Mouse (Mus musculus): ENCODE results near the gene Acad8.

Acad8 gene

DNA sequence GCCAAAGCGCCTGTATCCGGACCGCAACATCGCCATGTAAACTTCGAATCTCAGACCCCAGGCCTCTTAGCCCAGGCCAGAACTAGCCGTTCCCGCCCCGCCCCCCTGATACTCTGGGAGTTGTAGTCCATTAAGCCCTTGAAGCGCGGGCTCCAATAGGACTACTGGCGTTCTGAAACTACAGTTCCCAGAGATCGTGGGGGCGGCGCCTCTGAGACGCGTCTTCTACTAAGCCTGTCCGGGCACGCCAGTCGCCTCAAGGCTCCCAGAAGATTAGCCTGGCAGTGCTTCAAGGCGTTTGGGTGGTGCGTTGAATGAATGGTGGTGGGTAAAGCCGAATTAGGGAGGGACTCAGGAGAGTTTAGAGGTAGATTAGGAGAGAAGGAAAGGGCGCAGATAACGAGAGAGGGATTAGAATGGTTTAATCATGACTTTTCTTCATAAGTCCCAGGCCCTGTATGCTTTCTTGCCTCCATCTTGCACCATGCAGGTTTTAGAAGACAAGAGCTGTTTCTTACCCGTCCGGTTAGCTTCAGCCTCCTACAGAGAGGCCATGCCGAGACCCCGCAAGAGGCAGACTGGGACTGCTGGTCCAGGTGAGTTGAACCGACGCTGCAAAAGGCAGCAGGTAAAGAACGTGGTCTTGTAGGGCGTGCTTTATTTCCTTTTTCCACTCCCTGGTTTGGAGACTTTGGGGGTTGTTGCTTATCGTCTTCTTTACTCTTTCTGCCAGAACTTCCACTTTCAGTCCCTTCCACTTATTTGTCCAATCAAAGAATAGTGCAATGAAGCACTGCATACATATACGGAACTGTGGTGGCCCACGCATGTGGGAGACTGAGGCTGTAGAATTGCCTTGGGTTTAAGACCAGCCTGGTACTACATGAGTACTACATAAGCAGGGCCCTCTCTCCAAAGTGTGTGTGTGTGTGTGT, at the start of gene Acad8, which contains the start of gene Thyn1:
Gene Acad8, minus strand, starts transcription at position 106 of the 935 bp plus-strand sequence.
Gene Thyn1, plus strand, starts transcription at position 250 of the 935 bp plus-strand sequence.
- peak; percentile 99 for DNase-seq (ENCODE audit: low read depth, low spot score)

DNA sequence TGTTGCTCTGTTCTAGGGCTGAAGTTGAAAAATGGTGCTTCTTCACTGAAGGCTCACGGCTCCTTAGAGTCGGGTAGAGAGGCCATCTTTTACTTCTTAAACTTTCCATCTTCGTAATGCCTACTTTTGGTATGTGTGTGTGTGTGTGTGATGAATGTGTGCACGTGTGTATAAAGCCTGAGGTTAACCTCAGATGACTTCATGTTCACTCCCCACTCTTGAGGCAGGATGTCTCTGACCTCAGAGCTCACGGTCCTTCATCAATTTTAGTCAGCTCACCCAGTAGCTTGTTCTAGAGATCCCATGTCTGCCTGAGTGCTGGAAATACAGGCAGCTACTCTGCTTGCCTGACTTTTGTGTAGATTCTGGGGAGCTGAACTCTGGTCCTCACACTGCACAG, 44.5 kb upstream of the Acad8 start:
- DNase-seq (ENCODE audit: low read depth, low spot score), result no peak

DNA sequence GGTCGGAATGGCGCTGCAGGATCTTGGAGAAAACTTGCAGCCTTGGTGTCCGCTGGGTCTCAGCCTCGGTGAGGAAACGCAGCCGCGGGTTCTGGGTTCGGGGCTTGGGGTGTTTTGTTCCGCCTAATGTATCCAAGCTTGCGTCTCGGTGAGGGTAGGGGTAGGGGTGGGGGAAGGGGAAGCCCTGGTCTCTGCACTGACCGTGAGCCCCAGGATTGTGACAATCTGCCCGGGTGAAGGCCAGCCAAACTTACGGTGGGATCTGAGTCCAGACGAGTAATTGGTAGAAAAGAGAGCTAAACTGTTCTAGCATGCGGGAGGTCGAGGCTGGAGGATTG, 31.4 kb upstream of the Acad8 start:
- DNase-seq (ENCODE audit: low read depth, low spot score), result no peak

DNA sequence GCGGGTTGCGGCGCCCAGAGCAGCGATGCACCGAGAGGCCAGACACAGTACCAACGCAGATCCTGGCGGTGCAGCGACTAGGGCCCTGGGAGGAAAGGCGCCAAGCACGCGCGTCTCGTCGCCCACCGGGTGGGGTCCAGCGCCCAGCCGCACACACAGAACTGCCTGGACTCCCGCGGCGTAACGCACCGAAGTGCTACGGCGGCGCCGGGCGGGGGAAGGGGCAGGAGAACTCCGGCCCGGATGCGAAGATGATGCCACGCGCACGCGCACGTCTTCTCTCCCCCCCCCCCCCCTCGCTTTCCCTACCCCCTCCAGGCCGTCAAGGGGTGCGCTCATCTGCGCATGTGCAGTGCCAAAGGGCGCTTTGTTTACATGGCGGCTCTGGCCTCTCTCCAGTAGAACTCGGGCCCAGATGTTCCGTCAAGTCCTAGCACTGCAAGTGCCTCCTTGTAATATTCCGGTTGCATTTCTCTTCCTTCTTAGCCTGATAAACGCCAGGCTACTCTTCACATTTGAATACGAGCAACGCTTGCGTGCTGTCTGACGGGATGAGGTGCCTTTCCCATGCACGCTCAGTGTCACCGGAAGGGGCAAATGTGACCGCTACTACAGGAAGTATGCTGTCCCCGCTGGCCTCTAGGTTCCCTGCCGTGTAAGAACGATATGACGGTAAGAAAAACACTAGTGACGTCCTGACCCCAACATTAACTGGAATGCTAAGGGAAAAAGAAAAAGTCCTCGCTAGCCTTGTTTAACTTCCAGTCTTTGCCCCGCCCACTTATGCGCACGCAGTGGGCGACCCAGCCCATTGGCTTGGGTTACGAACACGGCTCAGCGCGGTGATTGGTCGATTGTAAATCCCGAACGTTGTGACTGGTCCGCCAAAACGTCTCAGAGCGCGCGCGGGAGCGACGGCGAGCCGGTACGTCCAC, 30.7 kb upstream of the Acad8 start, which contains the start of the genes Vps26b and Ncapd3:
Gene Vps26b, minus strand, starts transcription at position 238 of the 935 bp plus-strand sequence.
Gene Ncapd3, plus strand, starts transcription at position 348 of the 935 bp plus-strand sequence.
- peak; percentile 99 for DNase-seq (ENCODE audit: low read depth, low spot score)

DNA sequence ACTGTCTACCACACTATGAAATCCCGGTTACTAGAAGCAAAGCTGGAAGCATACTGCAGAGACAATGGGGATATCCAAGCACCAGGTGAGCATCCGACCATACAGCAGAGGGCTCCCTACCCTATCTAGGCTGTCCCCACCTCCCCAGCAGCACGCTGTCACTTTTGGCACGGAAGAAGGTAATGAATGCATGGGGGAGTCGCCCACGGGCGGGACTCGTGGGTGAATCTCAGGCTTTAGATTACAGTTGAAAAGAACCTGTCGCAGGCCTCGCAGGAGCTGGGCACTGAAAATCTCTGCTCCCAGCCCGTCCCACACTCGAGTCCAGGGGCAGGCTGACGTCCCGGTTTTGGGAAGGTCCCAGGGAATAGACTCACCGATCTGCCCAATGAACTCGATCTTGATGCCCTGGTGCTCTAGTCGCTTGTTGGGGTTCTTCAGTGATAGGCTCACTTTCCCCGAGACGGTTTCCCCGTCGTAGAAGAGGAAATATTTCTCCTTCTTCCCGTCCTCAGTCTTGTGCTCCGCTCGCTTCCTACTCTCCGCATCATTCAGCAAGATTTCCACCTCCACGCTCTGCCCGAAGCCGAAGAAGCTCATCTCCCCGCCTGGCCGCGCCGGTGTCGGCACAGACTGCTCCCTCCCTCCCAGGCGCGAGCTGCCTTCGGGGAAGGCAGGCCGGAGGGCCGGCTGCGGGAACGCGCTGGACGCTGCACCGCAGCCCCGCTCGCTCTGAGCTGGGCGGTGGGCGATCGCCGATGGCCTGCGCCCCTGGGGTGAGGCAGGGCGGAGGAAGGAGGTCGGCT, 29.9 kb upstream of the Acad8 start:
- DNase-seq (ENCODE audit: low read depth, low spot score), result peak; percentile 41

DNA sequence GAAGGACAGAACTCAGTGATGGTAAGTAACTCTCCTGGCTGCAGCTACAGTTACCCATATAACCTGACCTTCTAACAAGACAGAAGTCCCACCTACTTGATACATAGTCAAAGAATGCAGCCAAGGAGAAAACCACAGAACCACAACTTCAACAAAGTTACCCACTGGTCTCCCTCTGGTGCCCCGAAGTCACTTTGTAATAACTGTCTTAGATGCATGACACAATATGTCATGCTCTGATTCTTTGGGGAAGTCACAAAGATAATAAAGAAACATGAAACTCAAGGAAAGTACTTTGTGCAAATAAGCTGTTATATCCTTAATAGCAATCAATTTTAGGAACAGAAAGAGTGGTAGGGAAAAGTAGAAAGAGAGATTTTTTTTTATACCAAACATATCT, 27.3 kb upstream of the Acad8 start:
- DNase-seq (ENCODE audit: low read depth, low spot score), result no peak

DNA sequence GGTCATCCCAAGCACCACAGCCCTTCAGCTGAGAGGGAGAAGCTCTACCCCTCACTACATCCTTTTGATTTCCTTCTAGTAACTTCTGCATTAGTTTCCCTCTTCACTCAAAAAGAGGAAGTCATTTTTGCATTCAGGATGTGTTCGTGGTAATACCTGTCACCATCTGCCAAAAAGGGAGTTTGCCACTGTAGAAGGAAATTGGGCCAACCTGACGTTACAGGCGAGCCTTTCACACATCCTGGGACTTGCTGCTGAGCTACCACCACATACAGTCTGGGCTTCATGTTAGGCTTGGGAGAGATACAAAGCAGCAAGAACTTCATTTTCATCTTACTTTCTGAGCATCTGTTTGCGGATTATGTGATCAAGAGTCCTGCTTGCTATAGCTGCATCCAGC, 24.3 kb upstream of the Acad8 start:
- no peak for DNase-seq (ENCODE audit: low read depth, low spot score)

DNA sequence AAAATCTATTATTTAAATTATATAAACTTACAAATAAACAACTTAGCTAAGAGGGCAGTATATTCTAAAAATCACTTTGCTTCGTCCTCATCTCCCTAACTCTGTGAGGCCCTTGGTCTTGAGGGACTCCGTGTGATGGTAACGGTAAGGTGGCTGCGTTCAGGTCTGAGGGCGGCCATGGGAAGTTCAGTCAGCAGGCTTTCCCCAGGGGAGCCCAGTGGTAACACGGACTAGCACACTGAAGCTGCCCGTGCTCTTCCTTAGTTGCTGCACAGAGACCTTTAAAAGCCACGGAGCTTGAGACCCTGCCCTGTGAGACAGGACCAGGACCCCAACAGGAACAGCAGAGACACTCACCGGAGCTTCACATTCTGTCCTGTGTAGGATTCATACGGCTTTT, 19.6 kb upstream of the Acad8 start:
- DNase-seq (ENCODE audit: low read depth, low spot score), result no peak

DNA sequence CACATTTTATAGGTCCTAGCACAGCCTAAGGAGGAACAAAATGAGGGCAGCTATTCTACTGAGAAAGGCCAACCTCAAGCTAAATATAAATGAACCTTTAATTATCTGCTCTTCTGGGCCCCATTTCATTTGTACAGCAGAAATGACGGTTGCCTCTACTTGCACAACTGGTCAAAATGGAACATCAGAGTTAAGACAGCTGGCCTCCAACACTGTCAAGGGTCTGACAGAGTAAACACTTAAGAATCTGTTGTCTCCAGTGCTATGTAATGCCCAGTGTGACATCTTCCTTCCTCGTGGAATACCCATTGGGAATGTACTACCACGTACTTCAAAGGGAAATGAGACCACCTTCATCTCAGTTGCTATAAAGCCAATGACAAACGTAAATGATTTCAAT, 12.2 kb upstream of the Acad8 start:
- no peak for DNase-seq (ENCODE audit: low read depth, low spot score)

DNA sequence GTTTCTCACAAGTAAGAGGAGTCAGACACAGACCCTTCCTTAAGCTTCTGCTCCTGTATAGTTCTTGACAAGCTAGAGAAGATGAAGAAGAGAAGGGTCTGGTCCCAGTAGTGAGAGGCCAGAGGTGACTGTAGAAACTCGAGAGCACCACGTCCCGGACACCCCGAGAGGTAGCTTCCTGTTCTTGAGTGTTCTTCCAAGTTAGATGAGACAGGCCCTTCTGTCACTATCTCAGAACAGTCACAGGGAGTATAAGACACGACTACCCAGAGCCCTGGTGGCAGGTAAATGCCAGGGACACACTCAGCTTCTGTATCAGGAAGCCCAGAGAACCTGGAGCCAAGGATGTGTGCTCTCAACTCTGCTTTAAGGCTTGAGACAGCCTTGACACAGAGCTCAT, 9.9 kb upstream of the Acad8 start:
- no peak for DNase-seq (ENCODE audit: low read depth, low spot score)

DNA sequence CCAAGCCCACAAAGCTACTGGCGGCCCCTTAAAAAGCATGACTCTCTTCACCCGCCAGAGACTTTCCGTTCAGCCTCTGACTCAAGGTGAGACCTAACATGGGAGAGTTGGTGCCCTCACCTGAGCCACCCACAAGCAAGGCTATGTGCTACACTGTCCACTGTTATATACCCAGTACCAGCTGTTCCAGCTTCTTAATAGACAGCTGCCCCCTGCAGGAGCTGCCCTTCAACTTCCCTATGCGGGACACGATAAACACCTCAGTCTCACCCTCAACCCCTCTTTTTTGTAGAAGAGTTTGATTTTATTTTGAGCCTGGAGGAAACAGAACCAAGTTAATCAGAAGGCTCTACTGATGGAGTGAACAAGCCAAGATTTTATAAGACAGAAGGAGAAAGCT, 7.5 kb upstream of the Acad8 start:
- DNase-seq (ENCODE audit: low read depth, low spot score), result no peak

DNA sequence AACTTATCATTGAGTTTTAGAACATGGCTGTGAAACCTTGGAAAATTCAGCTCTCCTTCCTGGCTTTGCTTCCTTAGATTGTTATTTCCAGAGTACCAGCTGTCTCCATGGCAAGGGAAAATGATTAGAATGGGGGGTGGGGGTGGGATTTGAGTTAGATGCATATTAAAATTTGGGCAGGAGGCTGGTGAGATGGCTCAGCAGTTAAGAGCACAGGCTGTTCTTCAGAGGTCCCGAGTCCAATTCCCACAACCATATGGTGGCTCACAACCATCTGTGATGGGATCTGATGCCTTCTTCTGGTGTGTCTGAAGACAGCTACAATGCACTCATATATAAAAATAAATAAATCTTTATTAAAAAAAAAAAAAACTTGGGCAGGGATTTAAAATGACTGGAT, 6.6 kb upstream of the Acad8 start:
- DNase-seq (ENCODE audit: low read depth, low spot score), result no peak

DNA sequence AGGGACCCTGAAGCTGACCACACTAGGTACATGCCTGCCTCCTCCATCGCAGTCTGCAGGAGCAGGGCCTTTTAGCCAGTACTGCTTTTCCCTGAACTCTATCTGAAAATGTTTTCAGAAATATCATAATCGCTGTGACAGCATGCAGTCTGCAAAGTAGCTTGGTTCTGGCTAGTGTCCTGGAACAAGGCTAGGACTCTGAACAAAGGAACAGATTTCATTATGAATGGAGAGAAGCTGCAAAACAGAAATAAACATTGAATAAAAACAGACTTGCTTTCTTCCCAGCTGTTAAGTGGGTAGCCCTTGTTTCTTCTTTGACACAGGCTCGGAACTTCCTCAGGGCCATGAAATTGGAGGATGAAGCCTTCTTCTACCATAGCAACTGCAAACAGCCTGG, 5.9 kb upstream of the Acad8 start:
- no peak for DNase-seq (ENCODE audit: low read depth, low spot score)

DNA sequence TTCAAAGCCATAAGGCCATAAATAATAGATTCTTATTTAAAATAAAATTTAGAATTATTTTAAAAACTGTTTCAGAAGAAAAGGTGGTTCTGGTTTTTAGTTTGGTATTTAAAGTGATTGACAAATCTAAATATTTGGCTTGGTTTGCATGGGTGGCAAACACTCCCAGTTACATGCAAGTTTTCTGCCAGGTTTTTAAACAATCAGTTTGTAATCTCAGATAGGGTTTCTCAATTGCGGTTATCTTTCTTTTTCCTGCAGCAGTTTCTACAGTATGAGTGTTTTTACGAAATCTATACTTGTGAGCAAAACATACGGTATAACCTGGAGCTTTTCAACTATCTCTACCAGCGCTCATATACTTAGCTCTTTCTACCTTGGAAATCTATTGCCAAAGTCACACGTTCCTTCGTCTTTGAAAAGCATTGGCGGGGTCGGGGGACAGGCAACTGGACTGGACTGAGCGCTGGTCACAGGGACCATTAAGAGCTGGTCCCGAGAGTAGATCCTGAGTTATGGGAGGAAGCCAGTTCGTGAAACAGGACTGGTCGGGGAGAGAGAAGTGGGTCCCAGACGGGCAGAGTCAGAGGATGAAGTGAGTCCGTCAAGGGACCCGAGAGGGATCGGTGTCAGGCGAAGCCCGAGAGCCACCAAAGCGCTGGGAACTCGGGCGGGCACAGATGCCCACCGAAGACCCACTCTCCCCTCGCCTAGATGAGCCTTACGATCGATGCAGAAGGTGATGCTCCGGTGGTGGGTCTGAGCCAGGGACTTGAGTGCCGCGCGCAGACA, 501 bp downstream of the Acad8 start:
- DNase-seq (ENCODE audit: low read depth, low spot score), result no peak

DNA sequence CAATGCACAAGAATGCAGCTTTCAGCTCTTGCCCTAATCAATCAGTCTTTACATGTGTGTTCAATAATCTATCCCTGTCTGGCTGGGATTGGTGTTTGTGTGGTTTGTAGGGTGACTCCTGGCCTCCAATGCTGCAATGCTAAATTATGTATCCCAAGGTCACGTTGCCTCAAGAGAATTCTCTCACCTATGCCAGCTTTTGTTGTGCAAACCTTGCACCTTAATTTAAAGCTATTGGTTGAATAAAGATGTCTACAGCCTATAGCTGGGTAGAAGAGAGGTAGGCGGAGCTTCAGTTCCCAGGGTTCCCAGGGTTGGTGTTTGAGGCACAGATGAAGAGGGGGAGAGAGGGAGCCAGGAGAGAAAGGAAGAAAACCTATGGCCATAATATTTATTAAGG, 1.9 kb downstream of the Acad8 start:
- DNase-seq (ENCODE audit: low read depth, low spot score), result peak; percentile 41

DNA sequence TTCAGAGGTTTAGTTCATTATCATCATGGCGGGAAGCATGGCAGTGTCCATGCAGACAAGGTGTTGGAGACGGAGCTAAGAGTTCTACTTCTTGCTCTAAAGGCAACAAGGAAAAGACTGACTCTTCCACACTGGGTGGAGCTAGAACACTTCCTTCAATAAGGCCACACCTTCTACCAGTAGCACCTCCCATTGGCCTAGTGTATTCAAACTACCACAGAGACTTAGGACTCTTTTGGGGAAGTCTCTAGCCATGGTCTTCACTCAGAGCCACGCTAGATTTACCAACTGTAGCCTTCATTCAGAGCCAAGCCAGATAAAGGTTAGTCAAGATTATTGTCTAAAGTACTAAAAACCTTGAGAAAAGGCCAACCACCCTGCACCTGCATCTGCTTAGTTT, 2.3 kb downstream of the Acad8 start:
- peak; percentile 62 for DNase-seq (ENCODE audit: low read depth, low spot score)

DNA sequence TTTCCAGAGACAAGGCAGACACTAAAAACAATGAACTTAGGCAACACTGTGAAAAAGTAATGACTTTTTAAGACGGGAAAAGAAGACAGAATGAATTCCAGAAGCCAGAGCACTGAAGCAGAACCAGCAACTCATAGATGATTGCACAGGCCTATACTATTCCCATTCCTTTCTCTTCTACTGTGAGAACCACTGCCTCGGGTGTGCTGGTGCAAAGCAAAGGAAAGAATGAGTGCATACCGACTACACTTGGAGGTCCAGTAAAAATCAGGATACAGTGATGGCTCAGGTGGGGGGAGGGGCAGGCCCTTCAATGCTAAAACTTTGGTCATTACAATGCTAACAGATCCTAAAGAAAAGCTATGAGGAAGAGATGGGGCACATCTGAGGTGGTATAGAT, 5.5 kb downstream of the Acad8 start:
- no peak for DNase-seq (ENCODE audit: low read depth, low spot score)

DNA sequence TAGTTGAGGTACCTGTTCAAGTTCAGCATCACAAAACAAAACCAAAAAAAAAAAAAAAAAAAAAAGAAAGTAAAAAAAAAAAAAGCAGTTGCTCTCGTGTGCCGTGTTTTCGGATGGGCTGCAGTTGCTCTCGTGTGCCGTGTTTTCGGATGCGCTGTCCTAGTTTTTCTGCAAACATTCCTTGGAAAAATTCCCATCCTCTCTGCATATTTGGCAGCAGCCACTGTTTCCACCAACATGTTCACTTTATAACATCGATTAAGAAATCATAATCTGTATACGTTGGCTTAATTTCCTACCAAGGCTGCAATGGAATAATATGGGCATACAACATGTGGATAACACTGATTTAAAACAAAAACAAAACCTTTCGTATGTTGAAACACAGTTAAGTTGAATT, 6.2 kb downstream of the Acad8 start:
- DNase-seq (ENCODE audit: low read depth, low spot score), result no peak

DNA sequence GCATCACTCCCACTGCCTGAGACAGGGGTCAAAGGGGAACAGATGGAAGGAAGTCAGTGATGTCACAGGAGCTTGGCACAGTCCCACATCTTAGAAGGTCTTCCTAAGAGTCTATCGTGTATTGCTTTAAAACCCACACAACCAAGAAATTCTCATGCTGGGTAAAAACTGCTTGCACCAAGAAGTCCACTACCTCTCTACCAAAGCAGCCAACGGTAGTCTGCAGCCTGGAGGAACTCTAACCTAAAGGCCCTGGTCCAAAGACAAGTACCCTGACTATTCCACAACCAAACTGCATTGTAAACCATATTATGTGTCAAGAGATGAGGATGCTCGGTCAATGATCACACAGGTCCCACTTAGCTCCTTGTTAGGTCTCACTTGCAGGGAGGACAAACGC, 9.2 kb downstream of the Acad8 start:
- no peak for DNase-seq (ENCODE audit: low read depth, low spot score)

DNA sequence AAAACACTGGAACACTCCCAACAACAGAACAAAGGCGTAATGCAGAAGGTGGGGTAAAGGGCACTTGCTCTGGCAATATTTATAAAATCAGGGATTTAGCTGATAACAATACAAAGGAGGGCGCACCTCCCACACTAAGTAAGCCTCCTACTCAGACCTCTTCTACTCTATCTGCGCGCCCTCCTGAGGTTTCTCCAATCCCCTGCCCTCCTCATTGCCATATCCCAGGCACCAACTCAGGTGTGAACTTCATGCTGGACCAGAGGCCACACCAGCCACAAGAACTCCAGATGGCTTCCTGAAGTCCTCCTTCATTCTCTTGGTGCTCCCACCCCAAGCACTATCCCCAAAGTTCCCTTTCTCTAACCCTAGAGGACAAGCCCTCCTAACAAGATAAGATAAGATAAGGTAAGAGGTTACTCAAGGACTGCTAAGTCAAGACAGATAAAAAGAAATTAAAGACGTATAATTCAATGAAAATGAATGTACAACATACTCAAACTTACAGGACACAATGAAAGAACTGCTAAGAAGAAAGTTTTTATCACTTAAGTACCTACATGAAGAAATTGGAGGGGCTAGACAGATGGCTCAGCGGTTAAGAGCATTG, 13.6 kb downstream of the Acad8 start:
- DNase-seq (ENCODE audit: low read depth, low spot score), result no peak

Data from ZHBTc4 (cell line).